Mouse (Mus musculus): ENCODE results near the gene Arhgdia. TPM values are rescaled to one million over a fixed set of nuclear protein-coding genes. Genes with fewer than 3 reads are reported as not detected.

Arhgdia gene
- polyA plus RNA-seq (2017; shearing (Covaris generic)): 100 to 1,000 TPM; 707 to 884 TPM

GRCm38 (mm10) chr11:120581490-120582267 lies at the start of gene Arhgdia:
Gene Arhgdia, minus strand, starts transcription at chr11:120581624.

GRCm38 (mm10) chr11:120625152-120625775 lies 43.8 kb upstream of the Arhgdia start, which contains the start of gene Sirt7:
Gene Sirt7, minus strand, starts transcription at chr11:120625240.

GRCm38 (mm10) chr11:120617519-120618112 lies 36.2 kb upstream of the Arhgdia start, which contains the start of gene Pcyt2:
Gene Pcyt2, minus strand, starts transcription at chr11:120617936.

GRCm38 (mm10) chr11:120608241-120609034 lies 27.0 kb upstream of the Arhgdia start, which contains the start of gene Npb:
Gene Npb, plus strand, starts transcription at chr11:120608477.

DNA sequence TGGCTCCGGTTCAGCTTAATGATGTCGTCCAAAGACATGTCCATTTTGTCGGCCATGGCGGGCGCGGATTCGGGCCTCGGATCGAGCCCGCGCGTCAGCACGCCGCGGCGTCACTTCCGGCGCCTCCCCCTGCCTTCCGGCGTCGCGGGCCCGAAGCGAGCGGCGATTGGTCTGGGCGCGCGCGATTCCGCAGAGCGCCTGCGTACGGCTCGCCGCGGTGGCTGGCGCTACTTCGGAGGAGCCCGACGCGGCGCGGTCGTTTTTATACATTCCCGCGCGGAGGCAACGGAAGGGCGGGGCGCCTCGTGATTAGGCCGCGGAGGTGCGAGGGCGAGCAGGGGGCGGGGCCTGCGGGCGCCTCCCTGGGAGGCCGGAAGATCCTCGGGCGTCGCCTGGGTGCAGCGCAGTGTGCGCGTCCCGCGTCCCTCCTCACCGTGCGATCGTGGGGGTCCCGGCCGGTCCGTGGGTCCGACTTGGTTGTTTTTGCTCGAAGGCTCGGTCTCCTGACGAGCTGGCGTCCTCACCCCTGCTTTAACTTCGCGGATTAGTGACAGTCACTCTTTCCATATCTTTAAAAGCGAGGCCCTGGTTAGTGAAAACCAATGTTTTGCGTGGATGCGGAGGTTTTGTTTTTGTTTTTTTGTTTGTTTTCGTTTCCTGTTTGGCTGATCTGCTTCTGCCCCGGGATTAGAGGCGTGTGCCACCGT lies 17.0 kb upstream of the Arhgdia start, which contains the start of the genes Alyref and Anapc11:
Gene Alyref (minus strand): TSS at position 83 of the 707 bp plus-strand sequence.
Gene Anapc11 (plus strand): TSS at position 139 of the 707 bp plus-strand sequence.

GRCm38 (mm10) chr11:120572752-120573584 lies 8.5 kb downstream of the Arhgdia start, which contains the start of gene P4hb:
Gene P4hb, minus strand, starts transcription at chr11:120573253.

GRCm38 (mm10) chr11:120550810-120551440 lies 30.5 kb downstream of the Arhgdia start, which contains the start of gene Ppp1r27:
Gene Ppp1r27, minus strand, starts transcription at chr11:120551132.

DNA sequence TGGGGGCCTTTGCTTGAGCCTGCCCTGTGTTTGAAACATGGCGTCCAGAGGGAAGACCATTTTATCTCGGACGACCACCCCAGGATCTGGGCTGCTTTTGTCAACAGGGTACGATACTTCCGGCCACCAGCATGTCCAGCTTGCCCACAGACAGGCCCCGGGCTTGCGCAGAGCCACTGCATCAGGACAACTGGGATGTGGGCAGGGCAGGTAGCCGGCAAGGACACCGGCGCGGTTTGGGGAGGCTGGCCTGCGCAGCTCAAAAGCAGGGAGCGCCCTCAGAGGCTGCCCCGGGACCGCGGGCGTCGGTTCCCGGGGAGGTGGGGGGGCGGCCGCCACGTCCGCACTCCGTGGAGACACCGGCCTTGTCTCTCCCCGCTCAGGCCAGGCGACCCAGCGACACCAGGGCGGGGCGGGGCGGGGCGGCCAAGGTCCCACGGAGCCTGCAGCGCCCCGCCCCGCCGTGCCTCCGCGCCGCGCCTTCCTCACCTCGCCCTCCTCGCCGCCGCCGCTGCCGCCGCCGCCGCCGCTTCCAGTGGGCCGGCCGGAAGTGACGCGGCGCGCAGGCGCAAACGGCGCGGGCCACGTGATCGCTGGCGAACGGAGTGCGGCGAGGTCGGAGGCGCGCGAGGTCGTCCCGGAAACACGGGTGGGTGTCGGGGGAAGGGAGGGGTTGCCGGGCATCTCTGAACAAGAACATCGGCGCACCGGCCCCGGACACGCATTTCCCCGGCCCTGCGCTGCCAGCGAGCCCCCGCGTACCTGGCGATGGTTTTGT lies 32.1 kb downstream of the Arhgdia start, which contains the start of gene Mcrip1:
Gene Mcrip1 (minus strand): TSS at position 560 of the 778 bp plus-strand sequence.

GRCm38 (mm10) chr11:120530085-120530964 lies 51.1 kb downstream of the Arhgdia start, which contains the start of gene Gcgr:
Gene Gcgr, plus strand, starts transcription at chr11:120530699.

Other genes with a start within 250 kb of the Arhgdia start
- gene Actg1, start 233.1 kb downstream of the Arhgdia start, polyA plus RNA-seq (2017; shearing (Covaris generic)): 1,000 to 10,000 TPM; 2,279 to 2,302 TPM
- gene Fscn2, start 220.1 kb downstream of the Arhgdia start, polyA plus RNA-seq (2017; shearing (Covaris generic)): under 1 TPM; 0.16 to 0.19 TPM
- 10 to 100 TPM; 24.5 to 41.1 TPM for gene Faap100, start 202.9 kb downstream of the Arhgdia start, polyA plus RNA-seq (2017; shearing (Covaris generic))
- gene Nploc4, start 143.9 kb downstream of the Arhgdia start, polyA plus RNA-seq (2017; shearing (Covaris generic)): 10 to 100 TPM; 43.2 to 49.9 TPM
- gene Tspan10, start 139.0 kb downstream of the Arhgdia start, polyA plus RNA-seq (2017; shearing (Covaris generic)): not detected
- 1 to 10 TPM; 1.5 to 2.0 TPM for gene Pde6g, start 128.1 kb downstream of the Arhgdia start, polyA plus RNA-seq (2017; shearing (Covaris generic))
- 10 to 100 TPM; 12.6 to 15.7 TPM for gene Oxld1, start 123.6 kb downstream of the Arhgdia start, polyA plus RNA-seq (2017; shearing (Covaris generic))
- 10 to 100 TPM; 51.2 to 66.8 TPM for gene Ccdc137, start 123.5 kb downstream of the Arhgdia start, polyA plus RNA-seq (2017; shearing (Covaris generic))
- 10 to 100 TPM; 27.3 to 42.6 TPM for gene Arl16, start 114.0 kb downstream of the Arhgdia start, polyA plus RNA-seq (2017; shearing (Covaris generic))
- gene Mrpl12, start 97.0 kb downstream of the Arhgdia start, polyA plus RNA-seq (2017; shearing (Covaris generic)): 10 to 100 TPM; 65.5 to 81.0 TPM
- 10 to 100 TPM in 1 of 2 experiments, 1 to 10 TPM in 1; 9.8 to 22.0 TPM for gene Slc25a10, start 89.8 kb downstream of the Arhgdia start, polyA plus RNA-seq (2017; shearing (Covaris generic))
- not detected for gene Gcgr, start 50.9 kb downstream of the Arhgdia start, polyA plus RNA-seq (2017; shearing (Covaris generic))
- 100 to 1,000 TPM; 111 to 150 TPM for gene Mcrip1, start 31.9 kb downstream of the Arhgdia start, polyA plus RNA-seq (2017; shearing (Covaris generic))
- 1 to 10 TPM in 1 of 2 experiments, under 1 TPM in 1; 0.63 to 1.8 TPM for gene Ppp1r27, start 30.5 kb downstream of the Arhgdia start, polyA plus RNA-seq (2017; shearing (Covaris generic))
- gene P4hb, start 8.4 kb downstream of the Arhgdia start, polyA plus RNA-seq (2017; shearing (Covaris generic)): 100 to 1,000 TPM; 247 to 254 TPM
- 100 to 1,000 TPM; 253 to 299 TPM for gene Alyref, start 16.7 kb upstream of the Arhgdia start, polyA plus RNA-seq (2017; shearing (Covaris generic))
- gene Anapc11, start 16.8 kb upstream of the Arhgdia start, polyA plus RNA-seq (2017; shearing (Covaris generic)): 100 to 1,000 TPM; 116 to 144 TPM
- gene Npb, start 26.9 kb upstream of the Arhgdia start, polyA plus RNA-seq (2017; shearing (Covaris generic)): 1 to 10 TPM in 1 of 2 experiments, not detected in 1; 1.0 TPM
- 100 to 1,000 TPM; 142 to 194 TPM for gene Pcyt2, start 36.3 kb upstream of the Arhgdia start, polyA plus RNA-seq (2017; shearing (Covaris generic))
- 100 to 1,000 TPM; 275 to 320 TPM for gene Sirt7, start 43.6 kb upstream of the Arhgdia start, polyA plus RNA-seq (2017; shearing (Covaris generic))
- gene Mafg, start 52.0 kb upstream of the Arhgdia start, polyA plus RNA-seq (2017; shearing (Covaris generic)): 10 to 100 TPM; 22.8 to 25.0 TPM
- gene Pycr1, start 62.1 kb upstream of the Arhgdia start, polyA plus RNA-seq (2017; shearing (Covaris generic)): 1 to 10 TPM in 1 of 2 experiments, under 1 TPM in 1; 0.43 to 3.8 TPM
- gene Myadml2, start 66.5 kb upstream of the Arhgdia start, polyA plus RNA-seq (2017; shearing (Covaris generic)): under 1 TPM; 0.38 to 0.75 TPM
- gene Notum, start 79.6 kb upstream of the Arhgdia start, polyA plus RNA-seq (2017; shearing (Covaris generic)): under 1 TPM; 0.11 to 0.97 TPM
- 100 to 1,000 TPM; 142 to 153 TPM for gene Aspscr1, start 91.3 kb upstream of the Arhgdia start, polyA plus RNA-seq (2017; shearing (Covaris generic))
- 100 to 1,000 TPM; 111 to 157 TPM for gene Cenpx, start 132.1 kb upstream of the Arhgdia start, polyA plus RNA-seq (2017; shearing (Covaris generic))
- gene Lrrc45, start 132.3 kb upstream of the Arhgdia start, polyA plus RNA-seq (2017; shearing (Covaris generic)): 10 to 100 TPM; 64.1 to 74.7 TPM
- 1 to 10 TPM in 1 of 2 experiments, under 1 TPM in 1; 0.87 to 1.8 TPM for gene Rac3, start 139.8 kb upstream of the Arhgdia start, polyA plus RNA-seq (2017; shearing (Covaris generic))
- 10 to 100 TPM in 1 of 2 experiments, 1 to 10 TPM in 1; 7.4 to 23.4 TPM for gene Dcxr, start 145.7 kb upstream of the Arhgdia start, polyA plus RNA-seq (2017; shearing (Covaris generic))
- gene Cbr2, start 150.5 kb upstream of the Arhgdia start, polyA plus RNA-seq (2017; shearing (Covaris generic)): not detected
- 10 to 100 TPM; 27.2 to 28.0 TPM for gene Hmga1b, start 181.2 kb upstream of the Arhgdia start, polyA plus RNA-seq (2017; shearing (Covaris generic))
- 10 to 100 TPM; 34.6 to 49.4 TPM for gene Rfng, start 202.6 kb upstream of the Arhgdia start, polyA plus RNA-seq (2017; shearing (Covaris generic))
- 100 to 1,000 TPM; 160 to 176 TPM for gene Gps1, start 202.6 kb upstream of the Arhgdia start, polyA plus RNA-seq (2017; shearing (Covaris generic))
- 10 to 100 TPM; 76.1 to 76.4 TPM for gene Dus1l, start 214.8 kb upstream of the Arhgdia start, polyA plus RNA-seq (2017; shearing (Covaris generic))
- 10 to 100 TPM; 43.4 to 45.6 TPM for gene Fasn, start 242.9 kb upstream of the Arhgdia start, polyA plus RNA-seq (2017; shearing (Covaris generic))

Data from inflammation-experienced regulatory T-cells (primary cell).